Mouse (Mus musculus): ENCODE measurements around the gene Satb1. TPM values are rescaled to one million over a fixed set of nuclear protein-coding genes. Genes with fewer than 3 reads are reported as not detected.

Gene Satb1
- polyA plus RNA-seq, 1 experiment from 2014 or later, result 31.9 TPM

GRCm38 (mm10) chr17:51789098-51789497 is 44.0 kb downstream of the Satb1 start:
- Histone ChIP-seq H3K27ac (ENCODE audit: low read depth, low read length) (no peak overlapping the region), H3K36me3 (ENCODE audit: control insufficient read depth, insufficient read depth, low read length) (no peaks in the 10 kb centered on the region), H3K9me3 (ENCODE audit: control insufficient read depth, low read length) (no peaks in the 10 kb centered on the region), H3K27me3 (ENCODE audit: control insufficient read depth, insufficient read depth, low read length) (no peaks in the 10 kb centered on the region), H3K9ac (ENCODE audit: low read length) (no peak overlapping the region), H3K4me3 (ENCODE audit: low read depth, low read length) (no peak overlapping the region), H3K4me1 (ENCODE audit: control insufficient read depth, insufficient read depth, low read length) (peaks cover 13% of the 10 kb centered on the region), H3K4me2 (no peak overlapping the region)
- ATAC-seq (ENCODE audit: low FRiP score) (no peak), DNase-seq (ENCODE audit: low spot score, missing footprints) (no peak)
- WGBS, result 94% methylated on average over 4 of the region's 4 CpGs

GRCm38 (mm10) chr17:51787955-51788354 is 45.1 kb downstream of the Satb1 start:
- ATAC-seq (ENCODE audit: low FRiP score), result no peak
- DNase-seq (ENCODE audit: low spot score, missing footprints), result no peak
- no peak overlapping the region for H3K4me3 ChIP-seq (ENCODE audit: low read depth, low read length)
- no peak overlapping the region for H3K9ac ChIP-seq (ENCODE audit: low read length)
- H3K36me3 ChIP-seq (ENCODE audit: control insufficient read depth, insufficient read depth, low read length), result peaks cover 2% of the 10 kb centered on the region
- H3K4me1 ChIP-seq (ENCODE audit: control insufficient read depth, insufficient read depth, low read length), result peaks cover 13% of the 10 kb centered on the region
- WGBS, result 88% methylated on average over 2 of the region's 2 CpGs
- H3K27ac ChIP-seq (ENCODE audit: low read depth, low read length), result no peak overlapping the region
- H3K4me2 ChIP-seq, result no peak overlapping the region
- H3K27me3 ChIP-seq (ENCODE audit: control insufficient read depth, insufficient read depth, low read length), result no peaks in the 10 kb centered on the region
- no peaks in the 10 kb centered on the region for H3K9me3 ChIP-seq (ENCODE audit: control insufficient read depth, low read length)

DNA sequence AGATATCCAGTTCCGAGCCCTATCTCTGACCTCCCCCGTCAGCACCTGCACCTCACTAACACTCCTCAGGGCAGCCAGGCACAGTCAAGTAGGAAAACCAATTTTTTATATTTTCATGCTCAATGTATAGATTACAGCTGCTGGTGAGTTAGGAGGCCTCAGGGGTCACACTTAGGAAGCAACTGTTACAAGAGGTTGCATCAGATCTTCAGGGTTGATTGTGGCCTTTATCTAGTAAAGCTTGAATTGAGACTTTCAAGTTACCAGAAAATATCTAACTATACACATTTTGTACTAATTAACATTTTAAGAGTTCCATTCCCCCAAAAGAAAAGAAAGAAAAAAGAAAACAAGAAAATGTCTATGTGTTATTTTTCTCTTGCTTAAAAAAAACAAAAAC is 47.0 kb downstream of the Satb1 start:
- no peaks in the 10 kb centered on the region for H3K9me3 ChIP-seq (ENCODE audit: control insufficient read depth, low read length)
- no peak overlapping the region for H3K9ac ChIP-seq (ENCODE audit: low read length)
- 75% methylated on average over 2 of the region's 2 CpGs for WGBS
- no peak for DNase-seq (ENCODE audit: low spot score, missing footprints)
- no peak for ATAC-seq (ENCODE audit: low FRiP score)
- no peak overlapping the region for H3K27ac ChIP-seq (ENCODE audit: low read depth, low read length)
- no peaks in the 10 kb centered on the region for H3K27me3 ChIP-seq (ENCODE audit: control insufficient read depth, insufficient read depth, low read length)
- peaks cover 7% of the 10 kb centered on the region for H3K36me3 ChIP-seq (ENCODE audit: control insufficient read depth, insufficient read depth, low read length)
- H3K4me2 ChIP-seq, result no peak overlapping the region
- peaks cover 13% of the 10 kb centered on the region for H3K4me1 ChIP-seq (ENCODE audit: control insufficient read depth, insufficient read depth, low read length)
- no peak overlapping the region for H3K4me3 ChIP-seq (ENCODE audit: low read depth, low read length)

GRCm38 (mm10) chr17:51784935-51785334 is 48.2 kb downstream of the Satb1 start:
- Histone ChIP-seq H3K4me3 (ENCODE audit: low read depth, low read length) (no peak overlapping the region), H3K4me2 (no peak overlapping the region), H3K27ac (ENCODE audit: low read depth, low read length) (no peak overlapping the region), H3K9ac (ENCODE audit: low read length) (no peak overlapping the region), H3K9me3 (ENCODE audit: control insufficient read depth, low read length) (no peaks in the 10 kb centered on the region), H3K36me3 (ENCODE audit: control insufficient read depth, insufficient read depth, low read length) (peaks cover 7% of the 10 kb centered on the region), H3K27me3 (ENCODE audit: control insufficient read depth, insufficient read depth, low read length) (no peaks in the 10 kb centered on the region), H3K4me1 (ENCODE audit: control insufficient read depth, insufficient read depth, low read length) (peaks cover 3% of the 10 kb centered on the region)
- 87% methylated on average over 9 of the region's 9 CpGs for WGBS
- DNase-seq (ENCODE audit: low spot score, missing footprints) (no peak), ATAC-seq (ENCODE audit: low FRiP score) (no peak)

GRCm38 (mm10) chr17:51783591-51784279 is 49.4 kb downstream of the Satb1 start:
- no peak overlapping the region for H3K4me2 ChIP-seq
- H3K36me3 ChIP-seq (ENCODE audit: control insufficient read depth, insufficient read depth, low read length), result peaks cover 7% of the 10 kb centered on the region
- no peak overlapping the region for H3K9ac ChIP-seq (ENCODE audit: low read length)
- no peaks in the 10 kb centered on the region for H3K4me1 ChIP-seq (ENCODE audit: control insufficient read depth, insufficient read depth, low read length)
- ATAC-seq (ENCODE audit: low FRiP score) (no peak), DNase-seq (ENCODE audit: low spot score, missing footprints) (no peak)
- H3K9me3 ChIP-seq (ENCODE audit: control insufficient read depth, low read length), result no peaks in the 10 kb centered on the region
- 89% methylated on average over 8 of the region's 8 CpGs for WGBS
- no peak overlapping the region for H3K4me3 ChIP-seq (ENCODE audit: low read depth, low read length)
- no peaks in the 10 kb centered on the region for H3K27me3 ChIP-seq (ENCODE audit: control insufficient read depth, insufficient read depth, low read length)
- H3K27ac ChIP-seq (ENCODE audit: low read depth, low read length), result no peak overlapping the region

GRCm38 (mm10) chr17:51780036-51780435 is 53.1 kb downstream of the Satb1 start:
- no peaks in the 10 kb centered on the region for H3K4me1 ChIP-seq (ENCODE audit: control insufficient read depth, insufficient read depth, low read length)
- peaks cover 7% of the 10 kb centered on the region for H3K36me3 ChIP-seq (ENCODE audit: control insufficient read depth, insufficient read depth, low read length)
- no peak overlapping the region for H3K4me3 ChIP-seq (ENCODE audit: low read depth, low read length)
- WGBS, result 90% methylated on average over 11 of the region's 11 CpGs
- H3K27me3 ChIP-seq (ENCODE audit: control insufficient read depth, insufficient read depth, low read length), result no peaks in the 10 kb centered on the region
- no peak overlapping the region for H3K9ac ChIP-seq (ENCODE audit: low read length)
- H3K4me2 ChIP-seq, result no peak overlapping the region
- no peak overlapping the region for H3K27ac ChIP-seq (ENCODE audit: low read depth, low read length)
- no peak for DNase-seq (ENCODE audit: low spot score, missing footprints)
- no peak for ATAC-seq (ENCODE audit: low FRiP score)
- no peaks in the 10 kb centered on the region for H3K9me3 ChIP-seq (ENCODE audit: control insufficient read depth, low read length)

- no peak overlapping the region for H3K4me3 ChIP-seq (ENCODE audit: low read depth, low read length)
Measured at GRCm38 (mm10) chr17:51778961-51779360, 54.1 kb downstream of the Satb1 start.

GRCm38 (mm10) chr17:51777813-51778212 is 55.3 kb downstream of the Satb1 start:
- Histone ChIP-seq H3K27me3 (ENCODE audit: control insufficient read depth, insufficient read depth, low read length) (no peaks in the 10 kb centered on the region), H3K4me2 (no peak overlapping the region), H3K9me3 (ENCODE audit: control insufficient read depth, low read length) (no peaks in the 10 kb centered on the region), H3K36me3 (ENCODE audit: control insufficient read depth, insufficient read depth, low read length) (peaks cover 3% of the 10 kb centered on the region), H3K4me1 (ENCODE audit: control insufficient read depth, insufficient read depth, low read length) (no peaks in the 10 kb centered on the region), H3K27ac (ENCODE audit: low read depth, low read length) (no peak overlapping the region), H3K9ac (ENCODE audit: low read length) (no peak overlapping the region), H3K4me3 (ENCODE audit: low read depth, low read length) (no peak overlapping the region)
- 89% methylated on average over 1 of the region's 1 CpGs for WGBS
- ATAC-seq (ENCODE audit: low FRiP score) (0 out of 2 replicates have a peak, but pooled peaks have one; percentile 22), DNase-seq (ENCODE audit: low spot score, missing footprints) (no peak)

More at GRCm38 (mm10) chr17:51778961-51779360, 54.1 kb downstream of the Satb1 start:
- DNase-seq (ENCODE audit: low spot score, missing footprints) (no peak), ATAC-seq (ENCODE audit: low FRiP score) (no peak)
- Histone ChIP-seq H3K36me3 (ENCODE audit: control insufficient read depth, insufficient read depth, low read length) (peaks cover 7% of the 10 kb centered on the region), H3K4me2 (no peak overlapping the region), H3K9me3 (ENCODE audit: control insufficient read depth, low read length) (no peaks in the 10 kb centered on the region), H3K27me3 (ENCODE audit: control insufficient read depth, insufficient read depth, low read length) (no peaks in the 10 kb centered on the region), H3K4me1 (ENCODE audit: control insufficient read depth, insufficient read depth, low read length) (no peaks in the 10 kb centered on the region), H3K27ac (ENCODE audit: low read depth, low read length) (no peak overlapping the region), H3K9ac (ENCODE audit: low read length) (no peak overlapping the region)
- WGBS, result 79% methylated on average over 2 of the region's 2 CpGs

GRCm38 (mm10) chr17:51775070-51775881 is 57.8 kb downstream of the Satb1 start:
- Histone ChIP-seq H3K4me2 (no peak overlapping the region), H3K27ac (ENCODE audit: low read depth, low read length) (0 out of 2 replicates have a peak overlapping the region, but pooled peaks have one; percentile 51), H3K36me3 (ENCODE audit: control insufficient read depth, insufficient read depth, low read length) (no peaks in the 10 kb centered on the region), H3K9ac (ENCODE audit: low read length) (no peak overlapping the region), H3K27me3 (ENCODE audit: control insufficient read depth, insufficient read depth, low read length) (no peaks in the 10 kb centered on the region), H3K9me3 (ENCODE audit: control insufficient read depth, low read length) (no peaks in the 10 kb centered on the region), H3K4me3 (ENCODE audit: low read depth, low read length) (no peak overlapping the region), H3K4me1 (ENCODE audit: control insufficient read depth, insufficient read depth, low read length) (no peaks in the 10 kb centered on the region)
- WGBS, result 73% methylated on average over 18 of the region's 18 CpGs
- ATAC-seq (ENCODE audit: low FRiP score), result peak; percentile 86
- no peak for DNase-seq (ENCODE audit: low spot score, missing footprints)
